Mouse (Mus musculus) thymus, adult 18-20 months (tissue): ENCODE data around the gene Psma3.

Experiments used
- DNase-seq, 2 experiments: peaks; one replicate each; pipeline ENCODE4 v3.0.0; 2022; ENCODE audit warnings: mixed read lengths in 2 of 2

Gene Psma3

DNA sequence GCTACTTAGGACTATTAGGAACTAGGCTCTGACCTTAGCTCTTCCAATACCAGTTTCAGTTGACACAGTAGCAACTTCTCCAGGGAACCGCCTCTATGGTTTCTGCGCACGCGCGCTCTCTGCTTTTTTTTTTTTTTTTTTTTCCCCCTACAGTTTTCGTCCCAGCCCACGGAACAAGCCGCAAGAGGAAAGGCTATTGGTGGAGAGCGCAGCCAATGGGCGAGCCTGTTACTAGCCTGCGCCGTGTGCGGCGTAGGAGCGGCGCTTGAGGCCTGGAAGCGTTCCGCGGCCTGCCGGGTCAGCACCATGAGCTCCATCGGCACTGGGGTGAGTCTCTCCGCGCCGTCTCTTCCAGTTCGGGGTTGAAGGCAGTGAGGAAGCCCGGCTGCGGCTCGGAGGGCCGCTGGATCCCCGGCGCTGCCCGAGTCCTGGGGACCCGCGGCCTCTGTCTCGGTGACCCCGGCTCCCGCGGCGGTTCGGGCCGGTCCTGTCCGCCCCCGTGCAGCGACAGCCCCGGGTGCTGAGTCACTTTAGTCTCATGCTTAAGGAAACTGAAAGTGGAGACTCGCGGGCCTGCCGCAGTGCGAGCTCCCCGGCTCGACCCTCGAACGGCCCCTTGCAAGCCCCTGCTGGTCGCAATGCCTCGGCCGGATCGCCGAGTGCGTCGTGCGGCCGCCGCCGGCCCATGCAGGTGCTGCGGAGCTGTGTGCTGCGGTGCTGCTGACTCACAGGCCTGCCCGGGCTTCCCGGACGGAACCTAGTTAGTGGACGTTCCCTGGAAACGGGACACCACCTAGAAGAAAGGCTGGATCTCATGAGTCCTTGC, at the start of gene Psma3:
TSS of gene Psma3 (plus strand) at position 181 of the 826 bp plus-strand sequence.
- DNase-seq: peak; percentile 84 to 88

- DNase-seq: no peak
Measured at GRCm38 (mm10) chr12:70929781-70930180, 44.6 kb upstream of the Psma3 start.

GRCm38 (mm10) chr12:70937150-70937549, 37.3 kb upstream of the Psma3 start:
- DNase-seq: no peak

- DNase-seq: peak; percentile 81 to 85
Measured at GRCm38 (mm10) chr12:70937571-70938384, 36.6 kb upstream of the Psma3 start, which contains the start of gene Actr10. TSS of gene Actr10 (plus strand) at chr12:70937857.

- DNase-seq: peak; percentile 50 to 68
Measured at GRCm38 (mm10) chr12:70940806-70941205, 33.6 kb upstream of the Psma3 start.

- DNase-seq: no peak
Measured at GRCm38 (mm10) chr12:70944181-70944580, 30.2 kb upstream of the Psma3 start.

GRCm38 (mm10) chr12:70946585-70947256, 27.7 kb upstream of the Psma3 start:
- no peak for DNase-seq

DNA sequence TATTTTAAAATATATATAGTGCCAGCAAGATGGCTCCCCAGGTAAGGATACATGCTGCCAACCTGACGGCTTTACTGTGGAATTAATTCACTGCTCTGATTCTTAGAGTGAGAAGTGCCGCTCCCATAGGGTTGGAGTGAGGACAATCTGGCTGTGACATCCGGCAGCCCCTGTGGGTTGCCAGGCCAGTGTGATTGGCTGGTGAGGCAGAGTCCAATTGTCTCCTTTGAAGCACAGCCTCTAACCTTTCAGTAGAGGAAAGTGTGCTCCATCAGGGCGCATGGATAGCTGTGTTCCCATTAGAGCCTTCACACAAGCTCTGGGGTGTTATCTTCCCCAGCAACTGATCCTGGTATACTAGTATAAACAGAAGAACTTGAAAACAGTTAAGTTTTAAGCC, 15.8 kb upstream of the Psma3 start:
- no peak for DNase-seq

DNA sequence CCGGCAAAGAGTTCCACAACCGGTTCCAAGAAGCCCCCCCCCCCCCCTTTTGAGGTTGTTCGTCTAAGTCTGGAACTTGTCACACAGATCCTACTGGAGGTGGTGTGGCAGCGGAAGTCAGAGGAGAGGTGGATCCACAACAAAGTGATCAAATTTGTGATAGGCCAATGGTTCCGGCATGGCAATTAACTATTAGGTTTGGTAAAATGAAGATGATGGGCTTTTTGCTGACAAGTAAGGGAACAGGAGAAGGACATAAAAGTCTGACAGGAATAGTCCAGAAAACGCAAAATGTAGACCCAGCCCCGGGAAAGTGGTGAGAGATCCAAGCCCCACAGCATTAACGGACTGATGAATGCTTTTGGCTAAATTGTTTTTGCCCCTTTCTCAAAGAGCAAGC, 6.8 kb upstream of the Psma3 start:
- DNase-seq: no peak

DNA sequence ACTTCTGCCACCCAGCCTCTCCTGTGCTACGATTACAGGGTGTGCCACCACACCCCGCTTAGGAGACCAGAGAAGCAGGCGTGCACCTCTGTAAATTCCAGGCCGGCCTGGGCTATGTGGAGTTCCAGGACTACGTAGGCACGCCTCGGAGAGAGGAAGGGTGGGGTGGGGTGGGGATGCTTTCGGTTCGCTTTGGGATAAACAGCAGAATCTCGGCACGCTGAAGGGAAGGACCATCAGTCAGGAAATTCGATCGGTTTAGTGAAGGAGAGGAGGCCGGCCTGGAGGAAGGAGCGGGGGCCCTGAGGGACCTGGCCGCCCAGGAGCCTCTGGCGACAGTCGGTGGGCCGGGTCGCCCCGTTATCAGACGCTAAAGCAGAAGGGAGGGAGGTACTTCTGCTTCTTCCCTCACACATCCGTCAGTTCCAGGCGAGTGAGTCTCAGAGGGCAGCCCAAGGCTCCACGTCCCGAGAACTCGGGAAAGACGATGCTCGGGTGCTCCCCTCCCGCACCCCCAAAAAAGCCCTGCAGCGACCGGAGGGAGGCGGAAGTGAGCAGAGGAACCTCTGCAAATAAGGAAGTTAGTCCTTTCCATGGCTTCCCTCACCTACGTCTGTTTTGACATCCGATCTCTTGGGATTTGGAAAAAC, 6.2 kb upstream of the Psma3 start:
- DNase-seq: peak; percentile 76 to 83

GRCm38 (mm10) chr12:70968791-70969307, 5.6 kb upstream of the Psma3 start:
- DNase-seq: peak; percentile 60 to 79

GRCm38 (mm10) chr12:70969485-70970184, 4.8 kb upstream of the Psma3 start:
- DNase-seq: peak; percentile 31 to 33

- no peak for DNase-seq
Measured at GRCm38 (mm10) chr12:70973831-70974230, 590 bp upstream of the Psma3 start.

GRCm38 (mm10) chr12:70975406-70975805, 985 bp downstream of the Psma3 start:
- DNase-seq: no peak

DNA sequence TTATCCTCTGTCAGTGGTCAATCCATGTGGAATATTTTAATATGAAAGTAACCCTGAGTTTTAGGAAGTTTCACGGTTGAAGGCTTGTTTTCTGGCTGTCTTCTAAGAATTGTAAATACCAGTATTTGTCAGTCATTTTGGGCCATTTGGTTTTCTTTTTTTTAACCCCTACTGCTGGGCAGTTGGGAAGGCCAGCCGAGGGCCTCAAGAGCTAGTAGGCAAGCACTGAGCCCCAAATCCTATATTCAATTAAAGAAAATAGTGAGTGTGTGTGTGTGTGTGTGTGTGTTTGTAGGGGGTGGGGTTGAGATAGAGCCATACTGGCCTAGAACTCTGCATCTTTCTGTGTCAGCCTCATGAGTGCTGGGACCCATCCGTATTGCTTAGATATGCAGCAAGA, 1.5 kb downstream of the Psma3 start:
- no peak for DNase-seq

- DNase-seq: no peak
Measured at GRCm38 (mm10) chr12:70978345-70978744, 3.9 kb downstream of the Psma3 start.

DNA sequence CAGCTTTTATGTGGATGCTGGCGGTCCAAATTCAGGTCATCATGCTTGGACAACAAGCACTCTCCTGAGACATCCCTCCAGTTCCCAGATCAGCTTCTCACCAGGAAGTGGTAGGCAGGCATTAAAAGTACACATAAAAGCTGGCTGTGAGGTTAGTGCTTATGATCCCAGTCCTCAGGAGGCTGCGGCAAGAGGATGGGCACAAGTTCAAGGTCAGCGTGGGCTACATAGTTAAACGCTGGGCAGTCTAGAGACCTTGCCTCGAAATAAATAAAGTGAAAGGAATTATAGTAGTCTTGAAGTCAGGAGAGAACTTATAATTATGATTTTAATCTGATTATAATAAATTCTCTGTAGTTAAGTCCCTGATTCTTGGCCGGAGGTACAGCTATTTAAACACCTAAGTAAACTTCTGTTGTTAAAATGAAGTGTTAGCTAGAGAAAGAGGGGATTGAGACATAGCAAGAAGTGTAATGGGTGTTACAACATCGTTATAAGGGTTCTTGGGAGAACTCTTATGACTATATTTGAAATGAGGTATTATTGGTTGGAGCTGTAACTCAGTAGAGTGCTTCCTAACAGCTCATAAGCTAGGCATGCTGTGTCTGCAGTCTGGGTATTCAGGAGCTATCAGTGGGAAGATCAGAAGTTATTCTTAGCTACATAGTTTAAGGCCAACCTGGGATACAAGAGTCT, 10.6 kb downstream of the Psma3 start:
- no peak for DNase-seq

- no peak for DNase-seq
Measured at GRCm38 (mm10) chr12:70997225-70997624, 22.8 kb downstream of the Psma3 start.

GRCm38 (mm10) chr12:70999423-70999903, 25.0 kb downstream of the Psma3 start:
- no peak for DNase-seq

GRCm38 (mm10) chr12:71000344-71000743, 25.9 kb downstream of the Psma3 start:
- DNase-seq: no peak

- DNase-seq: no peak
Measured at GRCm38 (mm10) chr12:71001456-71001855, 27.0 kb downstream of the Psma3 start.
